Mouse (Mus musculus) left cerebral cortex, adult 8-10 months (tissue): Measurements from ENCODE around the gene Impdh1. TPM values are rescaled to one million over a fixed set of nuclear protein-coding genes. Genes with fewer than 3 reads are reported as not detected.
"Not testable (repeated sequence)": the region's sequence is repeated elsewhere in the genome, so short reads cannot be mapped to it uniquely, and the experiment has no call there.

Experiments used
- DNase-seq, 2 experiments: peaks; one replicate each; pipeline ENCODE4 v3.0.0; 2022; ENCODE audit warnings: low spot score in 2 of 2
- microRNA-seq, 2 experiments: library from miRNA; unstranded; fragments of <30 nt; microRNA quantifications; one replicate each; pipeline ENCODE4 v1.2.0; 2022
- total RNA-seq, 4 experiments: library from RNA; stranded (reverse); gene quantifications; 2 replicates each; pipeline ENCODE4 v1.2.4; 2022

The Impdh1 gene
- total RNA-seq, 4 experiments from 2014 or later: 52.5 to 72.2 (median 59.0) TPM

DNA sequence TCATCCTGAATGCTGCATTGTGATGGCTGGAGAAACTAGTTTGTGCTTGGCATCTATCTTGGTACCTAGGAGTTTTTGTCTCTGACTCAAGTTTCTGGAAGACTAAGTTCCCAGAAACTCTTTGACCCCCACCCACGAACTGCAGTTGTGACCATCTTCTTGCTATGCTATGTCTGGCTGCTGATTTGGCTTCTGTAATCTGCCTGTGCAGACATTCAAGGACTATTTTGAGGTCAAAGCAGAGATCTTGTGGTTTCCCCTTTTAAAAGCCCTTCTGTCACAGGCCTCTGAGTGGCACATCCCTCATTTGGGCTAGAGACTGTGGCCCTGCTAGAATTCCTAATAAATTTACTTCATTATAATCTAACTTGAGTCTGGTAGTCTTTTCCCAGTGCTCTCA is 28.2 kb downstream of the Impdh1 start:
- DNase-seq: no peak

DNA sequence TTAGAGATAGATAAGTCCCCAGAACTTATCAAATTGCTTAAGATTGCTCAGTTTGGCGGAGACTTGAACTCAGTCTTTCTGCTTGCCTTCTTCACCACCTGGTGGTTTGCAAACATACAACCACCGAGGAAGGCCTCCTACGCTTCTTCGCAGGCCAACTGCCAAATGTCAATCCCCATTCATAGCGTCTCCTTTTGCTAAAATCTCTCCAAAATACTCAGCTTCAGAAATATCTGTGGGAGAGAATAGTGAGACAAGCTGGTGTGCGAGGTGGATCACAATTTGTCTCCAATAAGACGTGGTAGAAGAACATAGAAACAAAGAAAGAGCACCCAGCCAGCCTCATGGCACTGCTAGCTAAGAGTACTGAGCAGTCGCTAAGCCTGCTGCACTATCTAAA is 36.3 kb downstream of the Impdh1 start:
- DNase-seq: peak in 1 of 2 experiments; percentile 67

DNA sequence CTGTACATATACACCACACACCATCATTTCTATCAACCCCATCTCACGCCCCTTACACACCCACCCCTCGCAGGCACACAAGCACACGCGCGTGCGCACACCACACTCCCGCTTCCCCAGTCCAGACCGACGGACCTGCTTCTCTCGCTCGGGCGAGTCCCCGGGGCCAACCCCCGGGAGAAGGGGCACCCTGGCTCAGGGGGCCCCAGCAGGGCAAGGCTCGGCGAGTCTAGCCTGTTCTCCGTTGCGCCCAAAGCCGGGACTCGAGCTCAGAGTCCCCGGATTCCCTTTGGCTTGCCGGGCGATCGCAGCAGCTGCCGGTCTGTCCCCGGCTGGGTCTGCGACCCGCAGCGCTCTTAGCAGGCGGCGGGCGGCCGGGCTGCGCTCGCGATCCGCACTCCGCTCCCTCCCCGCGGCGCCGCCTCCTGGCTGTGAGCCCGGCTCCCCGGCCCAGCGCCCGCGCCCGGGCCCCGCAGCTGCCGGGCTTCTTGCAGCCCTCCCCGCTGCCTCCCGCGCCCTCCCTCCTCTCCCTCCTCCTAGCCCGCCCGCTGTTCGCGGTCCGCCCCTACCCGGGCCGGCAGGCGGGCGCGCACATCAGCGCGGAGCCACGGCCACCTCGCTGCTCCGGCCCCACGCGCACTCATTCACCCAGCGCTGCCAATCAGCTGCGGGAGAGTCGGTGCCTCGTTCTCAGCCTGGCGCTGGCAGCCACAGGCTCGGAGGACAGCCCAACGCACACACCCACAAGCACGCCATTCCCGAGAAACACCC is 37.1 kb downstream of the Impdh1 start, which contains the start of gene Prrt4:
Gene Prrt4, minus strand, starts transcription at position 697 of the 771 bp plus-strand sequence.
- DNase-seq: peak; percentile 51 to 74

DNA sequence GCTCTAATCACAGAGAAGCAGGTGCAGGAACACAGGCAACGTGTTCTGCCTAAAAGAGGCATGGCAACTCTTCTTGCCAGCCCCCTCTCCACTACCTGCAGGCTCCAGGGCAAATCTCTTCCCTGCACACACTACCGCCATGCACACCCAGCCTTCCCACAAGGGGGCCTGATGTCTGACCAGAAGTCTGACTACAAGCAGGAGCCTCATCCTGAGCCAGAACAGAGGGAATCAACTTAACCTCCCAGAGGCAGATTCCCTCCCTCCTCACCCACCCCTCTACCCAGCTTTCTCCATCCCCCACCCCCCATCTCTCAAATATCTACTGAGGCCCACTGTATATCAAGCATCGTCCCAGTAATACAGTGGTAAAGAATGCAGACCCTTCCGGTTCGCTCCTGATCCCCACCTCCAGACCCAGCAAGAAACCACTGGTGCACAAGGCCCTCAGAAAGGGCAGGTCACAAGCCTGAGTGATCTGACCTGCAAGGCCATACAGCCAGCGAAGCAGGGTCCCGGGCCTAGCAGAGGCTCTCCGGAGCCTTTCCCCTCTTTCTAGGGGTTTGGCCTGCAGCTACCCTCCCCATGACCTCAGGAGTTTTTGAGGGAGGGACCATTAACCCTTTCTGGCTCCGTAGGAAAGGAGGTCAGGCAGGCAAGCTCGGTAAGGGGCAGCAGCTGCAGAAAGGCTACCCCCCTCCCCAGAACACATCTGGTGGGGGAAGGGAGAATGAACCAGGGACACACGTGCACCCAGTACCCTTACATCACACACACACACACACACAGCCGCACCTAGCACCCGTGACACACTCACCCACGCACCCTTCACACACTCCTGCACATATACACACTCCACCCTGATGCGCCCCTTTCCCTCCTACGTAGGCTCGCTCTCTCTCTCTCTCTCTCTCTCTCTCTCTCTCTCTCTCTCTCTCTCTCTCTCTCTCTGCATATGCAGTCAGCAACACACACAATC is 38.0 kb downstream of the Impdh1 start:
- peak in 1 of 2 experiments; percentile 46 for DNase-seq

DNA sequence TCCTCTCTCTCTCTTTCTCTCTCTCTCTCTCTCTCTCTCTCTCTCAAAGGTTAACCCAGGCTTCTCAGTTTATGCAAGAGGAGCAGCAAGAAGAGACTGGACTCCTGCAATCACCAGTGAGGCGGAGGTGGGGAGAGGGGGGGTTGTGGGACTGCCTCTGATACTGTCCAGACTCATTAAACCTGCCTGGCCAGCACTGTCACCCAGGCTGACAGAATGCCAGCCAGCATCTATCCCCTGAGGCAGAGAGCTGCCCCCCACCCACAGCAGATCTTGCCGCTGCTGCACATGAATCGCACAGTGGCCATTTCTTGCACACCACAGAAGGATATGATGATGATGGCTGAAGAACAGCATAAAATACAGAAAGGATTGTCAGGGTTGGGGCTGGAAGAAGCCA is 41.1 kb downstream of the Impdh1 start:
- DNase-seq: no peak

DNA sequence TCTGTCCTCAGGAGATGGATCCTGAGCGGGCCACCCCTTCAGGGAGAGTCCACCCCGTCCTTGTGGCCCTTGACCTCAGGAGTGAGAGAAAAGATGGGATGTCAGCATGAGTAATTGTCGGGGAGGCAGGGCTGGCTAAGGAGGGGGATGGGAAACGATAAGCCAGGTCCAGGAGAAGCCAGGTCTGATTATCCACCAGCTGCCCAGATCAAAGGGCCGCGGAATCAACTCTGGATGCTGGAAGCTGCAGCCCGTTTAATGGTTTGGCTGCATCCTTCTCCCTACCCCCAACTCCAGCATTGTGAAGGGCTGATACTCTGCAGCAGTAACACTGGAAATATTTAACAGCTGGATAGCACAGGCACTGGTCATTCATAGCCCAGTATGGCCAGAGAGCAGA is 41.8 kb downstream of the Impdh1 start:
- DNase-seq: no peak

DNA sequence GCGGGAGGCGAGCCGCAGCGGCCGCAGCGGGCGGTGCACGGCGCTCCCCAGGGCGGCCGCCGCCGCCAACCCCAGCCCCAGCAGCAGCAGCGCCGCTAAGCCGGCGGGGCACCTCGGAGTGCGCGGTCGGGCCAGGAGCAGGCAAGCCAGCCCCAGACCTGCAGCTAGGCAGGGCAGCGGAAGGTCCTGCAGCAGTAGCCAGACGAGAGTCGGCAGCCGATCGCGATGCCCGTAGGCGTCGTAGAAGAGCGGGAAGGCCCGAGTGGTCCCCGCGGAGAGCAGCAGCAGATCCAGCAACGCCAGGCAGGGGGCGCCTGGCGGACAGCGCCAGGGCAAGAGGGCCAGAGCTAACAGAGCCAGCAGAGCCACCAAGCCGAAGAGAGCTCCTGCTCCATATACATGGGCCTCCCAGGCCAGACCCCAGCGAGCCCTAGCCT is 45.2 kb downstream of the Impdh1 start:
- peak; percentile 51 to 60 for DNase-seq

DNA sequence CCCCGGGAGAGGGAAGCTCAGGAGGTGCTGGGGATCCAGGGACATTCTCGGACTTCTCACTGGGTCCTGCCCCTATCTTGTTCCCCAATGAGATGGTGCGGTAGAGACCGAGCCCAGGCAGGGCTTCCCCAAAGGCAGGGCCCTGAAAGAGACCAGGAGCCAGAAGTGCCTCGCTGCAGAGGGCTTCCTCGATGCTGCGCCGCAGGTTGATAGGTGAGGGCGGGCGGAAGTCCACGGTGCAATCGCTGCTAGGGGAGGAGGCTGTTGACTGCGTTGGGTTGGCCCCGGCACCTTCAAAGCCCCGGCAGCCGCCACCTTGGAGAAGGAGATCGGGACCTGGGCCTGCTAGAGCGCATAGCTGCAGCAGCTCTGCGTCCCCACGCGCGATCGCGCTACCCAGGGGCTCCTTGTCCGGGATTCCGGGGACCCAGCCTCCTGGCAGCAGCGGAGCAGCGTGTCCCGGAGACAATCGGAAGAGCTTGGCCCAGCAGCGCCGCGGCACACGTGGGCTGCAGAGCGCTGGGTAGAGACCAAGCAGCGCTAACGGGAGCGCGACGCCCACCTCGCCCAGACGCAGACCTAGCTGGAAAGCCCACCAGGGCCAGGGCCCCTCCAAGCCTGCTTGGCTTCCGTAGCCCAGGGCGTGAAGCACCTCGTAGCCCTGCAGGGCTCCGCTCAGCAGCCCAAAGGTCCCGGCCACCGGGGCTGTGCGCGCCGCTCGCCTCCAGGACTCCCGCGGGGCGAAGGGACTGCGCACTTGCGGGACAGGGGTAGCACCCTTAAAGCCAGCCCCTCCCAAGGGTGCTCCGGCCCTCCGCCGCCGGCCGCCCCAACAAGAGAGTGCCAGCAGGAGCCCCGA is 45.9 kb downstream of the Impdh1 start:
- no peak for DNase-seq

DNA sequence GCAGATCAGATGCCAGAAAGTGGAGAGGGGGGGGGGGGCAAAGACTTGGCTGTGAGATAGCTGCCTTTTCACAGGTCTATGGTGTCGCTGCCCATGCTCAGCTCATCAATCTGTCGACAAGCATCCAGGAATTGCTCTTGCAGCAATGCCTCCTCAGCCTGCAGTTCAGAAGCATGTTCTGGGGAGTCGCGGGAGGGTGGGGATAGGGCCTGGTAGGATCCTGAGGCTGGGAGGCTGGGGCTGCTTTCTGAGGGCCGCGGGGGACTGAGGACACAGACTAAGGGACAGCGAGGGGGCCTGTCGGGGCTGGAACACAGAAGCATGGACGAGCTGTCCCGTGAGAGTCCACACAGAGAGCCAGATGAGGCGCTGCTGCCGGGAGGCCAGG is 46.5 kb downstream of the Impdh1 start:
- no peak for DNase-seq

DNA sequence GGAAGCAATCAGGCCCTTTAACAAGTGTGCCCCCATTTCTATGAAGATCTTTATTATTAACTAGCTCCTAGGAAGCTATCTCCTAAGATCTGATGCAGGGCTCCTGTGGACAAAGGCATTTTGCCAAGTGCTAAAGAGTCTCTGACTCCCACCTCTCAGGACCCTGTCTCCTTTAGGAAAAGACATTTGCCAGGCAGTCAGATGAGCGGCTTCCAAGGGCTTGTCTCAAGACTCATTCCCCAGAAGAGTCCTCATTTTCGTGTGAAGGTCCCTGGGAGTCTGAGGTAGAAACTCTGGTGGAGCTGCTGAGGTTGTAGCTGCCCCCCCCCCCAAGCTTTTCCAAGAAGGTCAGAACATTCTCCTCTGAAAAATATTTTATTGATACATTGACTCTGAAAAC is 47.3 kb downstream of the Impdh1 start:
- no peak for DNase-seq

DNA sequence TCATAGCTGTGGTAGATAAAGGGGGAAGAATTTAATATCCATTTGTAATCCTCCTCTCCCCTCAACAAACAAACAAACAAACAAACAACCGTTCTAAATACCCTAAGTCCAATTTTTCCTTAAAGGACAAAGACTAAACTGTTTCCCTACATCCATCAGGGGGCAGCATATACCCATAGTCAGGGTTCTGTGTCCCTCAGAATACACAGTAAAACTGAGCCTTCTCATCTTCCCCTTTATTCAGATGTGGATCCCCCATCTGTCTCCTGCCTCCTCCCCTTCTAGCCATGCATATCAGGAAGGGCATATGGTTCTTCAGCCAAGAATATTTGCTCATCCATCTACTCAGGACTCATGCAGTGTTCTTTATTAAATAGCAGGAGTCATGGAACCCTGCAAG is 50.0 kb downstream of the Impdh1 start:
- DNase-seq: no peak

DNA sequence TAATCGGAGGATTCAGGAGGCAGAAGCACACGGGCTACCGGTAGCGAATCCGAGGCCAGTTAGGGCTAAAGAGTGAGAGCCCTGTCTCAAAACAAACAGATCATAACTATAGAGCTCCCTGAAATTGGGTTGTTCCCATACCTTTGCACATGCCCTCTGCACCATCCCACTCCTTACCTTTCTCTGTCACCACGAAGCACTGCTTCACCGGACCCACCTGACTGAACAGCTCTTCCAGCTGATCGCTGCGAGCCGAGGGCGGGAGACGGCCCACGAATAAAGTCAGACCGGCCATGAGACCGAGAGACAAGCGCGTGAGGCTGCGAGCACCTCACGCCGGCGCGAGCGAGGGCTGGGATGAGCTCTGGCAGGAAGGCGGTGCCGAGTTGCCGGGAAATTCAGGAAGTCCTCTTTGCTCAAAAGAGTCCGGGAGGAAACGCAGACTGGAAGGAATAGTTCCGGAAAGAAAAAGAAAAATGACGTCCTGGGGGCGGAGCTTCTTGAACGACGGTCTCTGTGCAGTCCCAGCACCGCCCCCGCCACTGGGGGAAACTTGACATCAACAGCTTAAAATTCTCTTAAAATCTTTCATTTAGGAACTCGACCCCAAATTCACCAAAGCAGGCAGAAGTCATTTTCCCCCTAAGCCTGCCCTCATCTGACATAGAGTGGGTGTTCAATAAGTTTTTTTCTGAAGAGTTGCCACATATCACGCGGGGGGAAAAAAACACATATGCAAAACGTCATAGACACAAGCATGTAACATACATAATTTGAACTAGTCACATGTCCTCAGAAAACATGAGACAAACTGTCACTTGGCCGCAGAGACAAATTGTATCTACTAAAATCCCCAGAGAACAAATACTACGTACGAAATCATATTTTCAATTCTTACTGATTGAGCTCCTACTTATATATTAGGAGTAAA is 51.6 kb downstream of the Impdh1 start, which contains the start of gene Rbm28:
Gene Rbm28, minus strand, starts transcription at position 693 of the 931 bp plus-strand sequence.
- DNase-seq: peak; percentile 79 to 87

DNA sequence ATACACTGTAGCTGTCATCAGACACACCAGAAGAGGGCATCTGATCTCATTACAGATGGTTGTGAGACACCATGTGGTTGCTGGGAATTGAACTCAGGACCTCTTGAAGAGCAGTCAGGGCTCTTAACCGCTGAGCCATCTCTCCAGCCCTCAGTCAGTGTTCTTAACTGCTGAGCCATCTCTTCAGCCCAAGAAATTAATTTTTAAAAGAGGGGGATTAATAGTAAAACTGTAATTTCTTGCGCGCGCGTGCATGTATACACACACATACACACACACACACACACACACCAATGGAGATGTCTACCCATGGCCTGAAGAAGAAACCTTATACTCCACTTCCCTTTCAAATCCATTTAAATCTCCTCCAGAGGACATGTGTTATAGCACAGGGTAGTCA is 54.9 kb downstream of the Impdh1 start:
- not testable (repeated sequence) for DNase-seq

DNA sequence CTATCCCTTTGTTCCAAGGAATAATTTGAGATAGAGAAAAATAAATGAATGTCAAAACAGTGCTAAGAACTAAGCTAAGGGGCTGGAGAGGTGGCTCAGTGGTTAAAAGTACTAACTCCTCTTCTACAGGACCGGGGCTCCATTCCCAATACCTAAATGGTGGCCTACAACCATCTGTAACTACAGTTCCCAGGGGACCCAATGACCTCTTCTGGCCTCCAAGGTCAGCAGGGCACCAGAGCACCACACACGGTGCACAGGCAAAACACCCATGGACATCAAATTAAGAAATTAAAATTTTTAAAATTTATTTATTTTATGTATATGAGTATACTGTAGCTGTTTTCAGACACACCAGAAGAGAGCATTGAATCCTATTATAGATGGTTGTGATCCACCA is 55.4 kb downstream of the Impdh1 start:
- no peak for DNase-seq

DNA sequence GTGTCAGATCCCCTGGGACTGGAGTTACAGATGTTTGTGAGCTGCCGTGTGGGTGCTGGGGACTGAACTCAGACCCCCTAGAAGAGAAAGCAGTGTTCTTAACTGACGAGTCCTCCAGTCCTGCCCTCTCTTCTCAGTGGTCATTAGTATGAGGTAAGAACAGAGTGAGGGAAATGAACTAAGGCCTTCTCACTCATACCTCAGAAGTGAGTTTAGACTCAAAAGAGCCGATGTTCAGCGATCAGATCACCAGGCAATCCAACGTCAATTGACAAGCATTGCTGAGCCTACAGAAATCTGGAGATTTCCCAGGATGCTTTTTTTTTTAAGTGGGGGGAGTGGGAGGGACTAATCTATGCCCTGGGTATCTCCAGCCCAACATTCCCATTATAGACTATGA is 59.8 kb downstream of the Impdh1 start:
- no peak for DNase-seq

Small RNA genes lying within 50 kb of the gene (microRNA-seq; reads per million reads assigned to microRNA genes)
- 0 reads per million in 2 experiments for gene Gm24303

Other genes with a start within 250 kb of the Impdh1 start
- not detected for gene Lep, start 156.1 kb downstream of the Impdh1 start, total RNA-seq
- 10 to 100 TPM; 29.5 to 37.0 (median 34.2) TPM for gene Rbm28, start 51.4 kb downstream of the Impdh1 start, total RNA-seq
- 1 to 10 TPM; 3.8 to 4.7 (median 4.4) TPM for gene Prrt4, start 36.8 kb downstream of the Impdh1 start, total RNA-seq
- gene Hilpda, start 56.1 kb upstream of the Impdh1 start, total RNA-seq: 1 to 10 TPM; 5.2 to 8.6 (median 6.1) TPM
- gene Fam71f2, start 63.2 kb upstream of the Impdh1 start, total RNA-seq: under 1 TPM in 3 of 4 experiments, not detected in 1; 0.57 to 0.68 (median 0.67) TPM
- not detected for gene Fam71f1, start 102.8 kb upstream of the Impdh1 start, total RNA-seq
- gene Calu, start 131.7 kb upstream of the Impdh1 start, total RNA-seq: 10 to 100 TPM; 63.5 to 67.6 (median 64.3) TPM
- under 1 TPM in 3 of 4 experiments, not detected in 1; 0.37 to 0.87 (median 0.44) TPM for gene Opn1sw, start 172.1 kb upstream of the Impdh1 start, total RNA-seq
- 100 to 1,000 TPM in 2 of 4 experiments, 10 to 100 TPM in 2; 87.5 to 111 (median 103) TPM for gene Ccdc136, start 179.9 kb upstream of the Impdh1 start, total RNA-seq
- 1 to 10 TPM; 1.9 to 3.9 (median 2.9) TPM for gene Flnc, start 216.9 kb upstream of the Impdh1 start, total RNA-seq